Mouse (Mus musculus): ENCODE results near the gene Pdia2.

Pdia2 gene

GRCm38 (mm10) chr17:26198892-26199291, at the start of gene Pdia2:
Gene Pdia2, minus strand, starts transcription at chr17:26199087.
- DNase-seq: no peak

- DNase-seq: peak; percentile 96 to 98
Measured at GRCm38 (mm10) chr17:26244101-26244841, 45.4 kb upstream of the Pdia2 start, which contains the start of gene Fam234a. Gene Fam234a, minus strand, starts transcription at chr17:26244242.

- DNase-seq: peak; percentile 74 to 87
Measured at GRCm38 (mm10) chr17:26243471-26244100, 44.7 kb upstream of the Pdia2 start.

- no peak for DNase-seq
Measured at GRCm38 (mm10) chr17:26240990-26241389, 42.1 kb upstream of the Pdia2 start.

- no peak for DNase-seq
Measured at GRCm38 (mm10) chr17:26240120-26240790, 41.4 kb upstream of the Pdia2 start.

GRCm38 (mm10) chr17:26239551-26239950, 40.7 kb upstream of the Pdia2 start:
- no peak for DNase-seq

- DNase-seq: no peak
Measured at GRCm38 (mm10) chr17:26237667-26238066, 38.8 kb upstream of the Pdia2 start.

GRCm38 (mm10) chr17:26235077-26235815, 36.4 kb upstream of the Pdia2 start:
- no peak for DNase-seq

GRCm38 (mm10) chr17:26234386-26234785, 35.5 kb upstream of the Pdia2 start:
- no peak for DNase-seq

- DNase-seq: no peak
Measured at GRCm38 (mm10) chr17:26232863-26233262, 34.0 kb upstream of the Pdia2 start.

- DNase-seq: no peak
Measured at GRCm38 (mm10) chr17:26231156-26231555, 32.3 kb upstream of the Pdia2 start.

GRCm38 (mm10) chr17:26229776-26230175, 30.9 kb upstream of the Pdia2 start:
- no peak for DNase-seq

GRCm38 (mm10) chr17:26225150-26225549, 26.3 kb upstream of the Pdia2 start:
- peak; percentile 39 to 61 for DNase-seq

GRCm38 (mm10) chr17:26221508-26221907, 22.6 kb upstream of the Pdia2 start:
- DNase-seq: no peak

GRCm38 (mm10) chr17:26212681-26213080, 13.8 kb upstream of the Pdia2 start:
- no peak for DNase-seq

- no peak for DNase-seq
Measured at GRCm38 (mm10) chr17:26212241-26212640, 13.4 kb upstream of the Pdia2 start.

- no peak for DNase-seq
Measured at GRCm38 (mm10) chr17:26207686-26208085, 8.8 kb upstream of the Pdia2 start, which contains the start of gene Arhgdig. Gene Arhgdig, minus strand, starts transcription at chr17:26207786.

GRCm38 (mm10) chr17:26206392-26206791, 7.5 kb upstream of the Pdia2 start:
- DNase-seq: no peak

GRCm38 (mm10) chr17:26204766-26205165, 5.9 kb upstream of the Pdia2 start:
- DNase-seq: no peak

GRCm38 (mm10) chr17:26203321-26203811, 4.5 kb upstream of the Pdia2 start:
- DNase-seq: peak; percentile 44 to 55

- peak; percentile 48 to 52 for DNase-seq
Measured at GRCm38 (mm10) chr17:26202737-26203136, 3.9 kb upstream of the Pdia2 start, which contains the start of gene Rgs11. Gene Rgs11, plus strand, starts transcription at chr17:26202951.

- no peak for DNase-seq
Measured at GRCm38 (mm10) chr17:26201998-26202397, 3.1 kb upstream of the Pdia2 start.

Measured in kidney, postnatal 4 days (tissue).